Mouse (Mus musculus): ENCODE measurements around the gene Cadm1.

DNA sequence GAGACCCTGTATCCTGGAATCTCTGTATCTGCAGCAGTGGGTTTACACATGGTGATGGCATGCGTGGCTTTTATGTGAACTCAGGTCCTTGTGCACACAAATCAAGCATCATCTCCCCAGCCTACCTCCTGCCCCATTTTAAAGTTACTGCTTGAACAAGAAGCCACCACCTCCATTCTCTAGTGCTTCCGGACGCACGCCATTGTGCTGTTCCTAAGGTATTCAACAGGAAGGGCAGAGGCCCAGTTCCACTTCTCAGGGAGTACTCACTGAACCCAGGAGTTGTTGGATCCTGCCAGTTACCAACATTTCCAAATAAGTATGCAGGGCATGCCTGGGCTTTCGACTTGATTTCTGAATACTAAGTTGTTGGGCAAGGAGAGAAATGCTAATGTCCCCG, 49.5 kb downstream of the Cadm1 start:
- TF ChIP-seq EP300 (IDR thresholded peaks at IDR 0.05; ENCODE audit: low read depth in 1 of 2, low read length in 2 of 2) (no peak), CTCF (IDR thresholded peaks at IDR 0.05 in 2 of 3, conservative IDR thresholded peaks at IDR 0.05 in 1 of 3; ENCODE audit: control insufficient read depth in 1 of 3, insufficient read depth in 1 of 3, low read depth in 2 of 3, low read length in 3 of 3, poor library complexity in 1 of 3, severe bottlenecking in 1 of 3) (no peak), ZNF384 (IDR thresholded peaks at IDR 0.05; ENCODE audit: low read depth, low read length) (no peak), SIN3A (IDR thresholded peaks at IDR 0.05; ENCODE audit: low read length) (no peak), MAZ (IDR thresholded peaks at IDR 0.05; ENCODE audit: low read depth, low read length) (no peak), ZMIZ1 (IDR thresholded peaks at IDR 0.05; ENCODE audit: low read depth, low read length) (no peak)
